Mouse (Mus musculus) testis, postnatal 10 days (tissue): ENCODE results near the gene Vsir.

ENCODE experiments used
- DNase-seq: peaks from one replicate; pipeline ENCODE4 v3.0.0; 2021; ENCODE audit warnings: low spot score

The Vsir gene

GRCm38 (mm10) chr10:60353241-60354002, 6.8 kb downstream of the Vsir start:
- no peak for DNase-seq

GRCm38 (mm10) chr10:60354003-60354325, 7.3 kb downstream of the Vsir start:
- no peak for DNase-seq

DNA sequence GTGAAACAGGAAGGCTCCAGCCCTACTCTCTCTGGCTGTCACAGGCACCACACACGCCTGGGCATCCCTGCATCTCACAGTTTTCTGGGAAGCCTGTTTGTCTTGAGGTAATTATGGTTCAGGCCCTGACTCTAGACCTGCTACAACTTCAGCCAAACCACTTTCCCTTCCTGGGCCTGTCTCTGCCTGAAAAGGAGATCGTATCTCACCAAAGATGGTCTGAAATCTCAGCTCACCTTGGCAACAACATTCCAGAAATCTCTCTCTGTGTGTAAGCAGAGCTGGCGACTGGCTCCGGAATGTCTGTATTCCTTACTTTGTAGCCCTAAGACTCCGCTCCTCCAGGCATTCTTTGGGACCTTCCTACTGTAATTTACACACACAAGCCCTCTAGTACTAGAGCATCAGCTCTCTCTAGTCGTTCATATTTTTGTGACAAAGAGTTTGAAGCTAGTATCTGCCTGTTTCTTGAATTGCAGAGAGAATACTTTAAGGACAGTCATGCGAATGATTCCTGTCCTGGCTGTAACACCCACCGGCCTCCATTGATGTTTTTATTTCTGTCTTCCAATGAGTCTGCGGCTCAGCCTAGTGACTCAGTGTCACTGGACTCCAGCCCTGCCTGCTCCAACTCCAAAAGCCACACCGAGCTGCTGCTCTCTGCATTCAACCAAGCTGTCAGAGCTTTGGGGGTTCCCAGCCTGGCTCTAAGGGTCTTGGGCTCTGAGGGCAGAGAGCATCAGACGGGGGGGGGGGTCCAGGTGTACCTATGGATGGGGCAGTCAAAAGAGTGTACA, 8.4 kb downstream of the Vsir start:
- no peak for DNase-seq

- no peak for DNase-seq
Observed at GRCm38 (mm10) chr10:60357441-60357840, 10.8 kb downstream of the Vsir start.

DNA sequence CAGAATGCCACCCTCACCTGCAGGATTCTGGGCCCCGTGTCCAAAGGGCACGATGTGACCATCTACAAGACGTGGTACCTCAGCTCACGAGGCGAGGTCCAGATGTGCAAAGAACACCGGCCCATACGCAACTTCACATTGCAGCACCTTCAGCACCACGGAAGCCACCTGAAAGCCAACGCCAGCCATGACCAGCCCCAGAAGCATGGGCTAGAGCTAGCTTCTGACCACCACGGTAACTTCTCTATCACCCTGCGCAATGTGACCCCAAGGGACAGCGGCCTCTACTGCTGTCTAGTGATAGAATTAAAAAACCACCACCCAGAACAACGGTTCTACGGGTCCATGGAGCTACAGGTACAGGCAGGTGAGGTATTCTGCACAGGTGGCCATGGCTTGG, 11.2 kb downstream of the Vsir start:
- DNase-seq, result no peak

- no peak for DNase-seq
Observed at GRCm38 (mm10) chr10:60358776-60359175, 12.1 kb downstream of the Vsir start.

- no peak for DNase-seq
Observed at GRCm38 (mm10) chr10:60361615-60362309, 15.1 kb downstream of the Vsir start.

- no peak for DNase-seq
Observed at GRCm38 (mm10) chr10:60362310-60362628, 15.6 kb downstream of the Vsir start.

GRCm38 (mm10) chr10:60363426-60363825, 16.8 kb downstream of the Vsir start:
- no peak for DNase-seq

DNA sequence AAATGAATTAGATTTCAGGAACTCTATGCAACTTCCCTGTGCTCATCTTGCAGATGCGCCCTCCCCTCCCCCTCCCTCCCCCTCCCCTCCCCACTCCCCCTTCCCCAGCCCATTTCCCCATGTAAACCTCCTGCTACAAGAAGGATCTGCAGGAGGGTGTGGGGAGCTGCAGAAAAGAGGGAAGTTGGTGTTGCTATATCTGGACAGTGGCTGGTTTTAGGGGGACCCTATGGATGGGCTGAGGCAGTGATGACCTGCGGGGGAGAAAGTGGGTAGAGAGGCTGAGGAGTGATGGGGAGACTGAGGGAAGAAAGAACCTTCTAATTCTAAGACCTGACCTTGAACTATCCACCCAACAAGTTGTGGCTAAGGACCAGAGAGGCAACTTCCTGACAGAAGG, 20.5 kb downstream of the Vsir start:
- no peak for DNase-seq

DNA sequence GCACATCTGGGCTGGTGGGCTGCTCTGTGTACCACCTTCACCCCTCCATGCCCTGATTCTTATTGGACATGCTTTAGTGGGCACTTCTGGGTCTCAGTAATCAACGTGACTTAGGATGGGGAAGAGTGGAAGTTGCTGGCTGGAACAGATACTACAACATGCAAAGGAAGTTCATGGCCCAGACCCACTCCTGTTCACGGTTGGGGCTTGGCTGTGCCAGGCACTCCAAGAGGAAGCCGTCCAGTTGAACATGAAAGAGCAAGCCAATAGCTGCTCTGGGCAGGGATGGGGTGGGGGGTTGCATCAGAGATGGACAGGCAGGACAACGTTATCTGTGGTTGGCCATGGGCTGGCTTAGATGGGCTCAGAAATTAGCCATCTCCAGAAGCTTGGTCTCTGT, 21.3 kb downstream of the Vsir start:
- DNase-seq, result no peak

- DNase-seq, result no peak
Observed at GRCm38 (mm10) chr10:60369405-60369804, 22.8 kb downstream of the Vsir start.

DNA sequence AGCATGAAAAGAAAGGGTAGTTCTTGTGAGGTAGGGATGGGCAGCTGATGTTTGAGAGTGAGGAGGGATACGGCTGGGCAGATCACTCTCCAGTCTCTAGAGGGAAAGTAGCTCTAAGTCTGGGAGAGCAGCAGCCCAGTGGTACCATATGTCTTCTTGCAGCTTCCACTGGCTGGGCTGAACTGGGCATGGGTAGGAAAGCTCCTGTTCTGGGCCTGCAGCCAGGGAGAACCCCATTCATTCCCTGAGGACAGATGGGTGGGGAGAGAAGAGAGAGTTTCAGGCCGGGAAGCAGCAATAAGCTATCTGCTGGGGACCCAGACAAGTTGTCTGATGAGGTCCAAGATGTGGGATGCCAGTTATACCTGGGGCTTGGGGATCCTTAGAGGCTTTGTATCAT, 23.4 kb downstream of the Vsir start:
- no peak for DNase-seq

- DNase-seq, result no peak
Observed at GRCm38 (mm10) chr10:60370601-60371061, 24.0 kb downstream of the Vsir start.

GRCm38 (mm10) chr10:60371596-60372386, 25.1 kb downstream of the Vsir start:
- DNase-seq, result no peak

DNA sequence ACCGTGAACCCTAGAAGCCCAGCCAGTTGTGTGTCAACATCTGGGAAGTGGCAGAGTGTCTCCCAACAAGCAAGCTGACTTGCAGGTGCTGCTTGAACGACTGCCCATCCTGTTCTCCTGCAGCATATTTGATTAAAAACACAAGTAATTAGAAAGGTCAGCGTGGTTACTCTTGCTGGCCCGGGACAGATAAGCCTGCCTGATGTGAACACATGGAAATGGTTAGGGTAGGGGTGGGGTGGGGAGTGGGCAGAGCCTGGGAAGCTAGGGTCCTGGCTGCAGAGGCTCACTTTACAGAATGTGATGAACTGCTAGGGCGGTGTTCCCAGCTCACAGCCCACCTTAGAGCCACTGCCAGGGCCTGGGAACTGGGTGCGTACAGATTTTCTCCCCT, 26.9 kb downstream of the Vsir start:
- no peak for DNase-seq

- DNase-seq, result no peak
Observed at GRCm38 (mm10) chr10:60373937-60374578, 27.4 kb downstream of the Vsir start.

GRCm38 (mm10) chr10:60376704-60377103, 30.1 kb downstream of the Vsir start:
- no peak for DNase-seq

- DNase-seq, result no peak
Observed at GRCm38 (mm10) chr10:60379419-60379957, 32.8 kb downstream of the Vsir start.

DNA sequence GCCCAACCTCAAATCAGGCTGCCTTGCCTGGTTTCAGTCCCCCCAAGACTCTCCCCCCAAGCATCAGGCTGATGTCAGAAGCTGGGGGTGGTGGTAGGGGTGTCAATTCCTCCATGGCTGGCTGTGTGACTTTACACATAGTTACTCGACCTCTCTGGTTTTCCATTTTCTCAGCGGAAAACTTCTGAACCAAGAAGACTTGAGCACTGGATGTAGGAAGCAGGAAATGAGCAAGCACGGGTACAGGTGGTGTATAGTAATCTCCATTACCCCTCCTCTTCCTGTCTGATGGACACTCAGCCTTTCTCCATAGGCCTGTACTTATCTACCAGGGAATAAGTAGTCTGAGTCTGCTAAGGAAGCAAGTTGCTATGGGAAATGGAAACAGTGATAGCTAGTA, 33.6 kb downstream of the Vsir start:
- no peak for DNase-seq

GRCm38 (mm10) chr10:60381142-60381925, 34.7 kb downstream of the Vsir start:
- no peak for DNase-seq
